Mouse (Mus musculus) 416B (cell line): ENCODE measurements around the gene Ccr10.
A peak's percentile ranks its signal among the peaks of the same experiment; 100 is the strongest.

Source experiments
- DNase-seq: peaks from one replicate; pipeline ENCODE4 v3.0.0; 2011; ENCODE audit warnings: low read depth

The Ccr10 gene

DNA sequence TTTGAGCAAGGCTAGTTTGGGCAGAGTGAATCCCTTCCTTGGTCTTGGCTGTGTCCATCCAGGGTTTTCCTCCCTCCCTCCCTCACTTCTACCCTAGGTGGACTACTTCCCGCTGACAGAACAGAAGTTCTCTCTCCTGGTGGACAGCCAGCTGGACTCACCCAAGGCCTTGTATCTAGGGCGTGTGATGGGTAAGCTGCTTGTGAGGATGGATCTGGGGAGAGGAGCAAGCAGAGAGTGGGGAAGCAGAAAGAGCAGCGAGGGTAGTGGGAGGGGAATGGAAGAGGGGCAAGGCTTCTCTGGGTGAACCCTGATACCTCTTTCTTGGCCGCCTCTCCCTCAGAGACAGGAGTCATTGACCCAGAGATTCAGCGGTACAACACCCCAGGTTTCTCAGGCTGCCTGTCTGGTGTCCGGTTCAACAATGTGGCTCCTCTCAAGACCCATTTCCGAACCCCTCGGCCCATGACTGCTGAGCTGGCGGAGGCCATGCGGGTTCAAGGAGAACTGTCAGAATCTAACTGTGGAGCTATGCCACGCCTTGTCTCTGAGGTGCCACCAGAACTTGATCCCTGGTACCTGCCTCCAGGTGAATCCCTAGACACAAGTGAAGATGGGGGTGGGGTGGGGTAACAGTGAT lies 13.0 kb upstream of the Ccr10 start:
- DNase-seq: no peak

DNA sequence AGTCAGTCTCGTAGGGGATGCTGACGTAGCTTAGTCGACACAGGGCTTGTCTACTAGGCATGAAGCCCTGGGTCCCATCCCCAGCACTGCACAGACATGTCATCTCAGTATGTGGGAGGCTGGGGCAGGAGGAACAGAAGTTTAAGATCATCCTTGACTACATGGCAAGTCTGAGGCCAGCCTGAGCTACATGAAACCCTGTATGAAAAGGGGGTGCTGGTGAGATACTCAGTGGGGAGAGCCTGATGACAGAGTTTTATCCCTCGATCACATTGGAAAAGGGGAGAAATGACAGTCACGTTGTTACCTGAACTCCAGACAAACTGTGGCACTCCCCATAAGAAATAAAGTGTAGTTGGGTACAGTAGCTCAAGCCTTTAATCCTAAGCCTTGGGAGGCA lies 12.3 kb upstream of the Ccr10 start:
- no peak for DNase-seq

DNA sequence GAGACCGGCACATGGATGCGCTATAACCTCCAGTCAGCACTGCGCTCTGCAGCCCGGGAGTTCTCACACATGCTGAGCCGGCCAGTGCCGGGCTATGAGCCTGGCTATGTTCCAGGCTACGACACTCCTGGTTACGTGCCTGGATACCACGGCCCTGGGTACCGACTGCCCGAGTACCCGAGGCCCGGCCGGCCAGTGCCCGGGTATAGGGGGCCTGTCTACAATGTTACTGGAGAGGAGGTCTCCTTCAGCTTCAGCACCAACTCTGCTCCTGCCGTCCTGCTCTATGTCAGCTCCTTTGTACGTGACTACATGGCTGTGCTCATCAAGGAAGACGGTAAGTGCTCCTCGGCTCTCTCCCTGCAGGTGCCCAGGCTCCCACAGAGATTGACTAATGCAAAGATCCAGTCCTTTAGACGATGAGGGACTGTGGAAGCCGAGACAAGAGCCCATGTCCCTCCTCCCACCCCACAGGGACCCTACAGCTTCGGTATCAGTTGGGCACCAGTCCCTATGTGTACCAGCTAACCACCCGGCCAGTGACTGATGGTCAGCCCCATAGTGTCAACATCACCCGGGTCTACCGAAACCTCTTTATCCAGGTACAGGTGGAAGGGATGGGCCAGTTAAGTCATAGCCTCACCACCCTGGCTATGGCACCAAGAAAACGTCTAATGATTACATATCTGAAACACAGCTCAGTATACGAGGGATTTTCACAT lies 11.4 kb upstream of the Ccr10 start:
- no peak for DNase-seq

DNA sequence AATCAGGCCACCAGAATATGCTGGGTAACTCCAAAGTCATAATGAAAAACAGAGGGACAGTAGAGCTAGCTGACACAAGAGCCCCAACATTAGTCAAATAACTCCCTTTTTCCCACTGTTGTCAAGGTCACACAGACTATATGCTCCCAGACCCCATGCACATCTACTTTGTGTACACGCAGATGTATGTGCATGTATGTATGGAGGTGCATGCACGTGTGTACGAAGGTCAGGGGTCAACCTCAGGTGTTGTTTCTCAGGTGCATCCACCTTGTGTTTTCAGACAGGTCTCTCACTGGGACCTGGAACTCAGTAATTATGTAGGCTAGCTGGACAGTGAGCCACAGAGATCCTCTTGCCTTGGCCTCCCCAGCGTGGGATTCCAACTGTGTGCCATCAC lies 10.2 kb upstream of the Ccr10 start:
- no peak for DNase-seq

DNA sequence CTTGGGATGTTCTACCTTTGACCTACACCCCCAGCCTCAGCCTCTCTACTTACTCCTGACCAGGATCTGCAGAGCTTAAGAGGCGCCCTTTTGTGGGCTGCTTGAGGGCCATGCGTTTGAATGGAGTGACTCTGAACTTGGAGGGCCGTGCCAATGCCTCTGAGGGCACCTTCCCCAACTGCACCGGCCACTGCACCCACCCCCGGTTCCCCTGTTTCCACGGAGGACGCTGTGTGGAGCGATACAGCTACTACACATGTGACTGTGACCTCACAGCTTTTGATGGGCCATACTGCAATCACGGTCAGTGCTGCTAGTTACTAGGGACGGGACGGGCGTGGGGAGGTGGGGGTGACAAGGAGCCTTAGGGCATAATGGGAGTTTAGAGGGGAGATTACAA lies 9.7 kb upstream of the Ccr10 start:
- DNase-seq: no peak

- DNase-seq: no peak
Observed at GRCm38 (mm10) chr11:101182771-101183517, 7.7 kb upstream of the Ccr10 start.

DNA sequence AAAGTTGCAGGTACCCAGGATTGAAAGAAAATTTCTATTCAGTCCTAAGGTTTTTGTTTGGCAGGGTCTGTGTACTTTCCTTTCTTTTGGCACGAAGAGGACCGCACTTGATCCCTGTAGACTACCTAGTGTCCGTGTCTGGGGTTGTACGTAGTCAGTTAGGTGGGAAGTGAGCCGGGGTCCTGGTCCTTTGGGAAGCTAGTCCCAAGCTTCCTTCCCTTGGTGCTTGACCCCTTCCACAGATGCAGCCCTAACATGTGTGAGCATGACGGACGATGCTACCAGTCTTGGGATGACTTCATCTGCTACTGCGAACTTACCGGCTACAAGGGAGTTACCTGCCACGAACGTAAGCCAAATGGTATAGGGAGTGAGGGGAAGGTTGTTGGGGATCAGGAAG lies 6.7 kb upstream of the Ccr10 start:
- no peak for DNase-seq

- peak; percentile 71 for DNase-seq
Observed at GRCm38 (mm10) chr11:101180846-101181740, 5.8 kb upstream of the Ccr10 start.

DNA sequence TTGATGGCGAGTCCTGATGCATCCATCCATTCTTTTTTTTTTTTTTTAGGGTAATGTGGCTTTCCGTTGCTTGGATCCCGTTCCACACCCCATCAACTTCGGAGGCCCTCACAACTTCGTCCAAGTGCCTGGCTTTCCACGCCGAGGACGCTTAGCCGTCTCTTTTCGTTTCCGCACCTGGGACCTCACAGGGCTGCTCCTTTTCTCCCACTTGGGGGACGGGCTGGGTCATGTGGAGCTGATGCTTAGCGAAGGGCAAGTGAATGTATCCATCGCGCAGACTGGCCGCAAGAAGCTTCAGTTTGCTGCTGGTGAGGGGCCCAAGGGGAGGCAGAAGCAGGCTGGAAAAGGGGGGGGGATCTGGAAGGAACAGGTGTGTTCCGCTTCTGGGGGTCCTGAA lies 5.0 kb upstream of the Ccr10 start:
- DNase-seq: no peak

GRCm38 (mm10) chr11:101179306-101179705 lies 4.1 kb upstream of the Ccr10 start:
- no peak for DNase-seq

DNA sequence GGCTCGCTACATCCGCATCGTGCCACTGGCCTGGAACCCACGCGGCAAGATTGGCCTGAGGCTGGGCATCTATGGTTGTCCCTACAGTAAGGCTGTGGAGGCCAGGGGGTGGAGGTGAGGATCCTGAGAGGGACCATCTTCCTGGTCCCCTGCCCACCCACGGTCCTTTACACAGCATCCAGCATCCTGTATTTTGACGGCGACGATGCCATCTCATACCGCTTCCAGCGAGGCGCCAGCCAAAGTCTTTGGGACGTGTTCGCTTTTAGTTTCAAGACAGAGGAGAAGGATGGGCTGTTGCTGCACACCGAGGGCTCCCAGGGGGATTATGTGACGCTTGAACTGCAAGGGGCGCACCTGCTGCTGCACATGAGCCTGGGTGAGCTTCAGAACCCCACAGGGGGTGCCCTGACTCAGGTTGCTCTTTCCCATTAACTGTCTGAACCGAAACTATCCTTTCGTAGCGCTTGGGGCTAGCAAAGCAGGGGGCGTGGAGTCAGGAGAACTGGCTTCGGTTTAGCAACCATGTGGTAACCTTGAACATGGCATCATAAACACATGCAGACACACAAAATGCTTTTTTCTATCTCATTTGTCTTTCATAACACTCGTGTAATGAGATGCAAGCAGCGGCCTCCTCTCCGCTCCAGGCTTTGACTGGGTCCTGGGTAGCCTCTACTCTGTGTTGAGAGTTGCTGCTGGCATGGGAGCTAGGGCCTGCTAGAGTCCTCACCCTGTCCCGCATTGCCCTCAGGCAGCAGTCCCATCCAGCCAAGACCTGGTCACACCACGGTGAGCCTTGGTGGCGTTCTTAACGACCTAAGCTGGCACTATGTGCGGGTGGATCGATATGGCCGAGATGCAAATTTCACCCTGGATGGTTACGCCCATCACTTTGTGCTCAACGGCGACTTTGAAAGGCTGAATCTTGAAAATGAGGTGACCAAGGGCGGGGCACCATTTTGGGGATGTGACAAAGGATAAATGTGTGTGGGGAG lies 3.1 kb upstream of the Ccr10 start:
- no peak for DNase-seq

DNA sequence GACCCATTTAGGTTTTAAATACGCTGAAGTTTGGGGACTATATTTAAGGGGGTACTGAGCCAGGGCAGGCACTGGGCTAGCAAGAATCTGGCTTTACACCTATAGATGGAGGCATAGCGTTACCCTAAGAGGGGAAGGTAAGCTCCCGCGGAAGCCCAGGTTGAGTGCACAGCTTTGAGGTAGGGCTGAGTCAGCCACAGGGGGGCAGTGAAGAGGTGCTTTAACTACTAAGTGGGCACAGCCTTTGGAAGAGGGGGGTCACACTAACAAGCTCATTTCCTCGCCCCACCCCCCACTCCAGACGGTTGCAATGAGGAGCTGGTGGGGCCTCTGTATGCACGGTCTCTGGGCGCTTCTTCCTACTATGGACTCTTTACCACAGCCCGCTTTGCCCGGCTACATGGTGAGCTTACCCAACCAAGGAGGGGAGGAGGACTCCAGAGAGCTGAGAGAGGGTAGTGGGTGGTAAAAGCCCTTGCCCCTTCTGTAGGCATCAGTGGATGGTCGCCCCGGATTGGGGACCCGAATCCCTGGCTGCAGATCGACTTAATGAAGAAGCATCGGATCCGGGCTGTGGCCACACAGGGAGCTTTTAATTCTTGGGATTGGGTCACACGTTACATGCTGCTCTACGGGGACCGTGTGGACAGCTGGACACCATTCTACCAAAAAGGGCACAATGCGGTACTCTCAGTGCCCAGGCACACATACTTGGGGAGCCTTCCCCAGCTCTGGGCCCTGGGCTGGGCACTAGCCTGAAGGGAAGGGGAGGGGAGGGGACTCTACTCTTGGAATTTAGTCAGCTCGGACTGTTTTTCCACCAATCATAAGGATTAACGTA lies 1.9 kb upstream of the Ccr10 start:
- DNase-seq: peak; percentile 45

DNA sequence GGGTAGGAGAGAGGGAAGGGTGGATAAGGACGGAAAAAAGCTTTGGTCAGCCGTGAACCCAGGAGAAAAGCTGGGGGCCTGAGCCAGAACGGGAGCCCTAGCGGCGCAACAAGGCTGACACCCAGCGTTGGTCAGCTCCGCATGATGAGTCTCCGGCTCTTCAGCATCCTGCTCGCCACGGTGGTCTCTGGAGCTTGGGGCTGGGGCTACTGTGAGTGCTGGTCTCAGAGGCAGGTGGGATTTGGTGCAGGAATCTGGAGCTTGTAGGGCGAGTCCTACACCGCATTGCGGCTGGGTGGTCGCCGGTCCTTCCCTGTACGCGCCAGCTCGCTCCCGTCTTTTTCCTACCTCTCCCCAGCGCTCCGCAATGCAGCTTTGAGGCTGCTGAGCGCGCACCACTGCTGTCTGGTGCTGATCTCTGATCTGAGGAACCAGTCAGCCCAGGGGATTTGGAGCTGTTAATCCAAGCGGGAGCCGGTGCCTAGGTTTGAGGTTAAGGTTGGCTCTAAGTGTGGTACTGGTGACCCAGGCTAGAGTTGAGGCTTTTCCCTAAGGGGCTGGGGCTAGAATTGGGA lies 961 bp upstream of the Ccr10 start:
- DNase-seq: no peak

DNA sequence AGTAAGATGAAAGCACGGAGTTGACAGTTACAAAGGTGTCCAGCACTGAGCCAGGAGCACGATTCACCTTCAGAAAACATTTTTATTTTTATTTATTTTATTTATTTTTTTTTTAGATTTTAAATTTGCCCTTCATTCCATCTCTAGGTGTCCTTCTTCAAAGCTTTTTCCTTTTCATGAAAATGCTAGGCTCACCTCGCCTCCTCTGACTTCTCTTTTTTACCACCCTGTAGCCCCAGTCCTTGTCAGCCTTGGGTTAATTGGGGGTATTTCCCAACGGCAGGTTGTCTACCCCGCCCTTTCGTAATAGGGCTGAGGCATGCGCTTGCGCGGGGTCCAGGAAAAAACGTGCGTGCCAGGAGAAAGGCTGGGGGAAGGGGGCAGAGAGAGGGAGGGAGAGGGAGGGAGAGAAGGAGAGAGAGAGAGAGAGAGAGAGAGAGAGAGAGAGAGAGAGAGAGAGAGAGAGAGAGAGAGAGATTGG lies 433 bp upstream of the Ccr10 start:
- peak; percentile 44 for DNase-seq

DNA sequence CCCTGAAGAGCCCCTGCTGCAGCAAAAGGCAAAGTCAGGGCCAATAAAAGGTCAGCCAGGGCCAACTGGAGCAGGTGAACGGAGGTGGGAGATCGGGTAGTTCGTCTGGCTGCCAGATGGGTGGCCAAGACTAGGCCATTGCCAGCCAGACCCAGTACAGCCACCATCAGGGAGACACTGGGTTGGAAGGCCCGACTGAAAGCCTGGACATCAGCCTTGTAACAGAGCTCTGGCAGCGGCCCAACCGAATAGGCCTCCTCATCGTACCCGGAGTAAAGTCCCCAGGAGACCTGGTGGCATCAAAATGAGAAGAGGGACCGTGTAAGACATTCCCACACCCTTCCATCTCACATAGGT lies 876 bp downstream of the Ccr10 start:
- DNase-seq: no peak

GRCm38 (mm10) chr11:101173631-101174388 lies 1.4 kb downstream of the Ccr10 start:
- DNase-seq: no peak

DNA sequence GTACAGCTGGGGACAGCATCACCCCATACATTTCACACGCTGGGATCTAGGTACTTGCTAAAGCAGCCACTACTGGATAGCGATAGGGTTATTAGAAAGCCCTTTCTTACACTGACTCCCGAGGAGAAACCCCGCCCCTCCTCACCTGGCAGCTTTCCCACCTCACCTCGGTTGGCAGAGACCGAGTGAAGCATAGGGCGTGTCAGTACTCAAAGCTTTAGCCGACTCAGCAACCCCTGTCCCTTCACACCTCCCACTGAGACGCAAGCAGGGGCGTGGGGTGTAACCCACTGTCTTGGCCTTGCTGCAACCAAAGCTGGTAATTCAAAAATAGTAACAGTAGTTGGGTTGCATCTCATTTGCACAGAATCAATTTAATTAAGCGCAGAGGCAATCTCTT lies 2.1 kb downstream of the Ccr10 start:
- no peak for DNase-seq

DNA sequence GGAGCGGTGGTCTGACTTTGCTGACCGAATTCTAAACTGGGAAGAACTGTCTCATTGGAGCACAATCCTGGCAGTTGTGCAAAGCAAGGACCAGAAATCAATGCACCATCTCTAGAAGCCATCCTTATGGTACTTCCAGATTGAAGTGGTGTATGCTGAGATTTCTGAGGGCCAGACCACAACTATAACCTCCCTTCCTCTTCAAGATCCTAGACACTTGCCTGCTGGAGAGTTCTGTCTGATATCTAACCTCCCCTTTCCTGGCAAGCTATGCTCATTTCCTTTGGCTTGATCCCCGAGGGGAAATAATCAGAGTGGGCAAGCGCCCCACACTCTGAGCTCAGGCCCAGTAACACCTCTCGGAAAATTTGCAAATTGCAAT lies 2.8 kb downstream of the Ccr10 start:
- DNase-seq: peak; percentile 92
